Mouse (Mus musculus) cerebellum, adult 9-10 months (tissue): ENCODE data around the gene Zfp661.

Source experiments
- DNase-seq: peaks from one replicate; pipeline ENCODE4 v3.0.0; 2022

The Zfp661 gene

DNA sequence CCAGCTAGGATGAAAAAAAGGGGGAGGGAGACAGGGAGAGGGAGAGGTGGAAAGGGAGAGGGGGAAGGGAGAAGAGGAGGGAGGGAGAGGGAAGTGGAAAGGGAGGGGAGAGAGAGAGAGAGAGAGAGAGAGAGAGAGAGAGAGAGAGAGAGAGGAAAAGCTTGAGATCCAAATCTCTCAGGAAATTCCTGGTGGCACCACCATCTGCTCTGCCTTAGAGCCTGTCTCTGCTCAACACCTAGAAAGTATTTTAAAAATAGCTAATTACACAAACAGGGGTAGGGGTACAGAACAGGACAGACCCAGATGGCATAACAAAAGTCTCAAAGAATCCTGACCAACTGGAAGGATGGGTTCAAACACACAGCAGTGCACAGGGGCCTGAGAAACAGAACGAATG lies 36.4 kb downstream of the Zfp661 start:
- DNase-seq = no peak

DNA sequence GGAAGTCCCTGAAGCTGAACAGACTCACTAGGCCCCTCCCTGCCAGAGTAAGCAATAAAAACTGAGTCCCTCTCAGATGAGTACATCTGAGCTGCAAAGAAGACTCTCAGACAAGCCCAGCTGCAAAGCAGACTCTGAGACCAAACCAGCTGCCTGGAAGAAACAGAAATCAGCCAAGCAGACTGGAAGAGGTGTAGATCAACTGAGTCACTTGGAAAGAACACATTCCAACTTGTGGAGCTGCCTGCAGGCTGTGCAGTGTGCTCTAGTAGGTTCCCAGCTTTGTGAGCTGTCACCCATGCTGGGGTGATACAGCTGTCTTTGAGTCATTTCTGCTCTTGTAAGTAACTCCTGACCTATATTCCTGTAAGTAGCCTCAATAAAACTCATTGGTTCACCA lies 37.2 kb downstream of the Zfp661 start:
- no peak for DNase-seq

DNA sequence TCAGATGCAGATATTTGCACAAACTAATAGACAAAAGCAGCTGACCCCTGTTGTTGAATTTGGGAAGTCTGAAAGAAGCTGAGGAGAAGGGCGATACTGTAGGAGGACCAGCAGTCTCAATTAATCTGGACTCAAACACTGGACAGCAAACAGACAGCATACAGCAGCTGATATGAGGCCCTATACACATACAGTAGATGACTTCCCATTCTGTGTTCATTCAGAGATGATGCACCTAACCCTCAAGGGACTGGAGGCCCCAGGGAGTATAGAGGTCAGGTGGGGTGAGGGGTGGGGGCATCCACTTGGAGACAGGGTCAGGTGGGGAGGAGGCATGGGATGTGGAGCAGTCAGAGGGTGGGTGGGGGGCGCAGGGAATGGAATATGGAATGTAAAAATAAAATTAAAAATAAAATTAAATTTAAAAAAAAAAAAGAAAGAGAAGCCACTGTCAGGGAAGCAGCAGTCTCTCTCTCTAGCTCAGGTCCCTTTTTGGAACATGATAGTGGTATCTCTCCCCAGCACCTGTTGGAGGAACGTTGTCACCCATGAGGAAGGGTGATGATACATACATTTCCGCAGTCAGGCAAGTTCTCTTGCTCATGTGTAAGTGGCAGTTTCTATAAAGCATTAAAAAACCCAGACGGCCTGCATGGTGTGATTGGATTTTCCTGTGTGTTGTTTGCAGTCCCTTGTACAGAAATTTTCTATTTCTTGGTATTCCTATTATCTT lies 38.4 kb downstream of the Zfp661 start:
- no peak for DNase-seq

DNA sequence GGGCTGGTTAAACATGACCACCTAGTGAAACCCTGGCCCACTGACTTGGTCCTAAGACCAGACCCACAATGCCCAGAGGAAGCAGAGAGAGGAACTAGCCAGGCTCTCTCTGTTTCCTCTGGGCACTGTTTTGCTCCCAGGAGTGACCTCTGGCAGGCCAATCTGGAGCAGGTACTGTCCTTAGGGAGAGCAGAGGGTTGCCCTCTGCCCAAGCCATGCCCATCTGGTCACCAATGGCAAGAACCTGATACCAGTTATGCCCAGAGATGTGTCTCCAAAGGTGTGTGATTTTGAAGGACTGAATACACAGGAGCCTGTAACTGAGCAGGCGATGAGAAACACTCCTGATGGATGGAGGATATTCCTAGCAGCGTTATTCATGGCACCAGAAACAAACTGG lies 45.2 kb downstream of the Zfp661 start:
- no peak for DNase-seq

DNA sequence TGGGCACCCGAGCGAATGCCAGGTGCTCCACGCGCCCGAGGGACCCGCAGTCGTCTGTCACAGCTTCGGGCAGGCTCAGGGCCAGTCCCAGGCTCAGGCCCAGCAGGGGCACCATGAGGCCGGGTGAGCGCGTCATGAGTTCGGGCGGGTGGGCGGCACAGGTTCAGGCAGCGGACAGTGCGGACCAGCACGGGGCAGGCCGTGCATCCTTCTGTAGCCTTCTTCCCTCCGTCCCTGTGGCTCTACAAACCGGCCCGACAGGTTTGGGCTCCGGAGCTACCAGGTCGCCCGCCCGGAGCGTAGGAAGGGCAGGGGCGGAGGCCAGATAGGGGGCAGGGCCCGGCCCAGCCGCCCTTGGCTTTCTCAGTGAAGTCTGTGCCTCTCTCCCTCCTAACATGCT lies 45.7 kb downstream of the Zfp661 start, which contains the start of gene Prom2:
Gene Prom2 (minus strand): TSS at position 283 of the 400 bp plus-strand sequence.
- DNase-seq = no peak

DNA sequence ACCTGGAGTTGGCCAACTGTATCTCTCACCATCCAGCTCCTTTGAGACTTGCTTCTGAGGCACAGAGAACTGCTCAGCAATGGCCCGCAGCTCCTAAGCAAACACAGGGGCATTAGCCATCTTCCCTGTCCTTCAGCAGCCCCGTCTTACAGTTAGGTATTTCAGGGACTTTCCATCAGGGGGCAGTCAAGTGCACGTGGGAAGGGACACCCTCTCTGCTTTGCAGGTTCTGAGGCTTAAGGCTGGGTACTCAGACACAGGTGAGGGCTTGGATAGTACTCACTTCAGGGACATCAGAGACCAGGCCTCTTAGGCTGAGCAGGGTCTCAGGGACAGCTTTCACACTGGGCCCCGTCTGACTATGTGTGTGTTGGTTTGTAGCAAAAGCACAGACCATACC lies 47.4 kb downstream of the Zfp661 start:
- peak; percentile 75 for DNase-seq

DNA sequence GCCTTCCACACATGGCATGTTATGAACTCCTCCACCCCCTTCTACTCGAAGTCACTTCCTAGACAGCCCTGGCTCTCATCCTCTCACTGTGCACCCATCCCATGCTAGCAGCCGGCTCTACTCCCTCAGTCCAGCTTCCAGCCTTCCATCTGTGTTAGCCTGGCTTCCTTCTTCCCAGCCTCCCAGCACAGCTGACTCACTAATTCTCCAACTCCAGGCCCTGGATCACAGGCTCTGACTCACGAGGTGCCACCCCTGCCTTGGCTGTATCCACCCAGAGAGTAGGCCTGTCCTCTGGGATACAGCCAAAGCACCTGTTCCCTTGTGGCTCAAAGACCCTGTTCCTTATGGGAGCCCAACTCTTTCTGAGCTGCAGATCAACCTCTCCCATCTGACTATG lies 49.3 kb downstream of the Zfp661 start:
- no peak for DNase-seq

DNA sequence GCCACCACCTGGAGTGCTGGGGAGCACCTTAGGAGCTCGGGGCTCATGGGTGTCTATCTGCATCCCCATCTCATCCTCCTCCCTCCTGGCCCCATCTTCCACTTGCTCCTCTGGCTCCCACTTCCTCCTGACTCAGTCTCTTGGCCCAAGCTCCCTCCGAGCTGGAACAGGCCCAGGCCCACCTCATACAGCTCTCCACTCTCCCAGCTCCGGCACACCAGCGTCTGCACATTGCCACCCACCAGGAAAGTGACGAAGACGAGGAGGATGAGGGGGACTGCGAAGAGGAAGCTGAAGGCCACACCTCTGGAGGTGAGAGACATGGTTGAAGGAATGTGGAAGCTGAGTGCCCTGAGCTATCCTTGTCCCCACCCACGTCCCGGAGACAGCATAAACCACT lies 51.5 kb downstream of the Zfp661 start:
- DNase-seq = no peak

DNA sequence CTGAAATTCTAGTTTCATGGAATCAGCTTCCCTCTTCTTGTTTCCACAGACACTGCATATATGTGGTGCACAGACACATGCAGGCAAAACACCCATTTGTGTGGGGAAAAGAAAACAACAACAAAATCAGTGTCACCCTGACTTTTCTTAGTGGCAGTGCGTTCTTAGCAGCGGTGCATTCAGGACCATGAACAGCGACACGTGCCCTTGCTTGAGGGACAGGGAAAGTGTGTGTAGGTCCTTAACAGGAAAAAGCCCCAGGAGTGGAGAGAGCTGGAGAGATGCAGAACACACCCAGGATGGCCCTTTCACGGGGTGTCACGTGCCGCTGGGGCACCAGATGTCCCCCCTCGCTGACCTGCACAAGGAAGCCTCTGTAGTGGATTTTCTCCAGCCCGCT lies 54.5 kb downstream of the Zfp661 start:
- DNase-seq = no peak

DNA sequence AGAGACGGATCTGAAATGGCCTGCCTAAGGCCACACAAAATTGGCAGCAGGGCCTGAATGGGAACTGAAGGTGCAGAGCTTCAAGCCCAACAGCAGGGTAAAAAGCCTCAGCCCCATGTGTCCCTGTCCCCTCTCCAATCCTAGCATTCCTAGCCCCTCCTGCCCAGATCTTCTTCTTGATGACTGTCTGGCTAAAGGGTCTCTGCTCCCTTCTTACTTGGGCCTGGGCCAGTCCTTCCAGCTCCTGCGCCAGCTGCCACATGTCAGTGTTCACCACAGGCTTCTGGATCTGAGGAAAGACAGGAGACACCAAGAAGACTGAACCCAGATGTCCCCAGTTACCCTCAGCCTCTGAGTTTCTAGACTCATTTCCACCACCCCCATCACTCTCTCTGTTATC lies 55.3 kb downstream of the Zfp661 start:
- no peak for DNase-seq

DNA sequence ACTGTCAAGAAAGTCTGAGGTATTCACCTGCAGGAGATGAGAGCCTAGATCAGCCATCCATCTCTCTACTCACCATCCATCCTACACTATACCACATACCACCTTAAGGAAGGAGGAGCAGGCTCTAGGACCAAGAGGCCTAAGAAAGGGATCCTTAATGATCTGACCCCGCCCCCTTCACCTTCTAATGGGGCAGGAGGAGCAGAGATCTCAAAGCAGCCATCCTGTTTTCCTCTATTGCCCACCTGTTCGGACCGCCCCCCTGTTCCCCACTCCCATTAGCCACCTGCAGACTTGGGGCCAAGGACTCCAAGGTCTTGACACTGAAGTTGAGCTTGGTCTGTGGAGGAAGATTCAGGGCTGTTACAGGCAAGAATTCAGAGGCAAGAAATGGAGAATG lies 56.5 kb downstream of the Zfp661 start:
- DNase-seq = no peak

DNA sequence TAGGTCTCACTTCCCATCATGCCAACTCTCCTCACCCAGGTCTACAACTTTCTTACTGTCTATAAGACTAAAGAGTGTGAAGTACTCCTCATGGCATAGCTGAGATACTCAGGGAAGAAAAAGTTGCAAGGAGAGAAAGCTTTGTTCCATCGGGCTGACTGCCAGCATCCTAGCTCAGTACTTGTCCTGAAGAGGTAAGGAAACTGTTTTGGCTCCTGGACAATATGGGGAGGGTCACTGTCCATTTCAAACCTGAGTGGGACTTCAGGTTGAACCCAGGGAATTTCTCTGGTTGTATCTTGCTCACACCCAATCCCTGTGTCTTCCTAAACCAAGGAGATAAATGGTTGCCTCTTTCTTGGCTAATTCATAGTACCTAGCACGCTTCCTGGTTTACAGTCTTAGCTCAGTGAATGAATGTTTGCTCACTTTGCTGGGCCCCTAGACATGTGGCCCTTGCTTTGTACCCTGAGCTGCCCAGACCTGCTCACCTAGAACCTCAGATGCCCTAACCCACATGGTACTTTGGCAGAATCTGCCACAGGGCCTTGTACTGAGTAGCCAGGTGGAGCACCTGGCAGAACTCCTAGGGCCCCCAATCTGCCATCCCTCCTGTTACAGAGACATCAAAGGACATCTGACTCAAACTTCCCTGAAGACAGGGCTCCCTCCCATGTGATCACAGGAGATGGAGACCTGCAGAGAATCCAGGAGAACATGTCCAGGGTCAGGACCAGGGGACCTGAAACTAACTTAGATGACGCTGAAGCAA lies 61.7 kb downstream of the Zfp661 start:
- DNase-seq = peak; percentile 89
